Mouse (Mus musculus) forebrain, postnatal 0 days (tissue): Measurements from ENCODE around the gene Prkaa1. TPM values are rescaled to one million over a fixed set of nuclear protein-coding genes. Genes with fewer than 3 reads are reported as not detected.
A peak's percentile ranks its signal among the peaks of the same experiment; 100 is the strongest.
"Not testable (repeated sequence)": the region's sequence is repeated elsewhere in the genome, so short reads cannot be mapped to it uniquely, and the experiment has no call there.

ENCODE experiments used
- ATAC-seq: fragments of 200-750 bp; cut with Nextera tagmentation; 2 replicates; pipeline ENCODE4 v1.8.0; 2017; ENCODE audit warnings: mild to moderate bottlenecking, moderate library complexity
- DNase-seq: peaks from one replicate; pipeline ENCODE4 v3.0.0-alpha.2; 2015
- H3K27ac ChIP-seq: fragments of 300-500 bp; sonication (generic); 2 replicates; pipeline ENCODE4 v1.5.1; 2014; ENCODE audit warnings: low read depth, mild to moderate bottlenecking, antibody characterized with exemption, low read length, moderate library complexity, mixed read lengths
- H3K27me3 ChIP-seq: fragments of 300-500 bp; sonication (generic); 2 replicates; pipeline ENCODE4 v1.6.1; 2014; ENCODE audit warnings: mild to moderate bottlenecking, low read length, mixed read lengths; ENCODE audit not compliant: insufficient read depth
- H3K36me3 ChIP-seq: fragments of 300-500 bp; sonication (generic); 2 replicates; pipeline ENCODE4 v1.6.1; 2014; ENCODE audit warnings: mild to moderate bottlenecking, moderate library complexity; ENCODE audit not compliant: insufficient read depth
- H3K4me1 ChIP-seq: fragments of 300-500 bp; sonication (generic); 2 replicates; pipeline ENCODE4 v1.6.1; 2014; ENCODE audit warnings: antibody characterized with exemption; ENCODE audit not compliant: insufficient read depth
- H3K4me2 ChIP-seq: fragments of 300-500 bp; sonication (generic); 2 replicates; pipeline ENCODE4 v1.6.1; 2014; ENCODE audit warnings: low read depth, mild to moderate bottlenecking, moderate library complexity
- H3K4me3 ChIP-seq: fragments of 300-500 bp; sonication (generic); 2 replicates; pipeline ENCODE4 v1.5.1; 2014; ENCODE audit warnings: low read depth, low read length, mixed read lengths
- H3K9ac ChIP-seq: fragments of 300-500 bp; sonication (generic); 2 replicates; pipeline ENCODE4 v1.6.1; 2014; ENCODE audit warnings: mild to moderate bottlenecking
- H3K9me3 ChIP-seq: fragments of 300-500 bp; sonication (generic); 2 replicates; pipeline ENCODE4 v1.6.1; 2016; ENCODE audit warnings: low read length
- CTCF ChIP-seq: sonication (generic); IDR thresholded peaks from 2 replicates; pipeline ENCODE4 v1.5.1; 2016; ENCODE audit warnings: antibody characterized with exemption, control low read depth, low read depth
- WGBS: fragments of 180-500 bp; shearing (Covaris S2); extraction: QIAGEN DNeasy Blood & Tissue Kit; methylation state at CpG from one replicate; pipeline ENCODE4 v1.1.7; 2014; 5-methylcytosine and 5-hydroxymethylcytosine counted together
- polyA plus RNA-seq: library from polyadenylated mRNA; unstranded; fragments of >200 nt; fragmentation: Nextera tagmentation; extraction: Ambion mirVana; gene quantifications from 2 replicates; pipeline ENCODE4 v1.2.1, GENCODE M21; 2015
- total RNA-seq: library from RNA; depleted of rRNA; stranded (reverse); fragments of >200 nt; gene quantifications from 2 replicates; pipeline ENCODE4 v1.2.3, GENCODE M21; 2014

Prkaa1 gene
- total and polyA plus RNA-seq, 2 experiments from 2014 or later, result 10.8 to 24.1 TPM

GRCm38 (mm10) chr15:5129111-5129805 is 14.4 kb upstream of the Prkaa1 start:
- H3K9me3 ChIP-seq, result no peaks in the 10 kb centered on the region
- ATAC-seq (no peak), DNase-seq (no peak)
- no peak overlapping the region for H3K4me3 ChIP-seq
- H3K27me3 ChIP-seq, result no peaks in the 10 kb centered on the region
- TF ChIP-seq CTCF, result no peak
- H3K4me1 ChIP-seq, result no peaks in the 10 kb centered on the region
- H3K36me3 ChIP-seq, result peaks cover 9% of the 10 kb centered on the region; the same call in 1 of the 2 replicates
- no peak overlapping the region for H3K27ac ChIP-seq
- no peak overlapping the region for H3K9ac ChIP-seq
- WGBS, result 94% methylated on average over 12 of the region's 12 CpGs
- H3K4me2 ChIP-seq, result no peak overlapping the region

- H3K9ac ChIP-seq, H3K4me3 ChIP-seq, H3K4me1 ChIP-seq, H3K9me3 ChIP-seq, H3K27ac ChIP-seq, ATAC-seq, DNase-seq, H3K27me3 ChIP-seq, H3K36me3 ChIP-seq, H3K4me2 ChIP-seq: not testable (repeated sequence)
- 89% methylated on average over 14 of the region's 14 CpGs for WGBS
Measured at GRCm38 (mm10) chr15:5130887-5131668, 12.6 kb upstream of the Prkaa1 start.

- H3K27ac ChIP-seq, result no peak overlapping the region
- H3K4me2 ChIP-seq, result no peak overlapping the region
- TF ChIP-seq CTCF, result no peak
- H3K36me3 ChIP-seq, result no peaks in the 10 kb centered on the region
- WGBS, result 50% methylated on average over 3 of the region's 3 CpGs
- no peak for DNase-seq
- no peak overlapping the region for H3K9ac ChIP-seq
- no peaks in the 10 kb centered on the region for H3K27me3 ChIP-seq
- ATAC-seq, result no peak
- no peaks in the 10 kb centered on the region for H3K9me3 ChIP-seq
- no peak overlapping the region for H3K4me3 ChIP-seq
- no peaks in the 10 kb centered on the region for H3K4me1 ChIP-seq
Measured at GRCm38 (mm10) chr15:5133301-5133700, 10.4 kb upstream of the Prkaa1 start.

GRCm38 (mm10) chr15:5134179-5134578 is 9.5 kb upstream of the Prkaa1 start:
- Histone ChIP-seq H3K4me1 (no peaks in the 10 kb centered on the region), H3K27ac (no peak overlapping the region), H3K27me3 (no peaks in the 10 kb centered on the region), H3K9ac (no peak overlapping the region), H3K36me3 (no peaks in the 10 kb centered on the region), H3K4me3 (no peak overlapping the region), H3K9me3 (no peaks in the 10 kb centered on the region), H3K4me2 (no peak overlapping the region)
- ATAC-seq (no peak), DNase-seq (no peak)
- 69% methylated on average over 3 of the region's 3 CpGs for WGBS
- no peak for TF ChIP-seq CTCF

- 84% methylated on average over 8 of the region's 8 CpGs for WGBS
- Histone ChIP-seq H3K4me1 (no peaks in the 10 kb centered on the region), H3K9ac (no peak overlapping the region), H3K4me2 (no peak overlapping the region), H3K36me3 (no peaks in the 10 kb centered on the region), H3K4me3 (no peak overlapping the region), H3K27me3 (no peaks in the 10 kb centered on the region), H3K9me3 (no peaks in the 10 kb centered on the region), H3K27ac (no peak overlapping the region)
- no peak for TF ChIP-seq CTCF
- no peak for ATAC-seq
- no peak for DNase-seq
Measured at GRCm38 (mm10) chr15:5134945-5135483, 8.6 kb upstream of the Prkaa1 start.

- ATAC-seq (peak; percentile 89), DNase-seq (peak; percentile 56)
- no peaks in the 10 kb centered on the region for H3K36me3 ChIP-seq
- H3K9ac ChIP-seq, result no peak overlapping the region
- no peaks in the 10 kb centered on the region for H3K27me3 ChIP-seq
- no peak overlapping the region for H3K4me3 ChIP-seq
- no peak overlapping the region for H3K27ac ChIP-seq
- no peaks in the 10 kb centered on the region for H3K4me1 ChIP-seq
- H3K4me2 ChIP-seq, result peak overlapping the region; percentile 8; the same call in 1 of the 2 replicates
- no peak for TF ChIP-seq CTCF
- WGBS, result 34% methylated on average over 9 of the region's 9 CpGs
- H3K9me3 ChIP-seq, result no peaks in the 10 kb centered on the region
Measured at GRCm38 (mm10) chr15:5138021-5138856, 5.4 kb upstream of the Prkaa1 start.
